Mouse (Mus musculus): ENCODE measurements around the gene Lck. TPM values are rescaled to one million over a fixed set of nuclear protein-coding genes. Genes with fewer than 3 reads are reported as not detected.

Gene Lck
- total and polyA plus RNA-seq, 3 experiments: 2.7 to 6.9 TPM; not detected in 1

DNA sequence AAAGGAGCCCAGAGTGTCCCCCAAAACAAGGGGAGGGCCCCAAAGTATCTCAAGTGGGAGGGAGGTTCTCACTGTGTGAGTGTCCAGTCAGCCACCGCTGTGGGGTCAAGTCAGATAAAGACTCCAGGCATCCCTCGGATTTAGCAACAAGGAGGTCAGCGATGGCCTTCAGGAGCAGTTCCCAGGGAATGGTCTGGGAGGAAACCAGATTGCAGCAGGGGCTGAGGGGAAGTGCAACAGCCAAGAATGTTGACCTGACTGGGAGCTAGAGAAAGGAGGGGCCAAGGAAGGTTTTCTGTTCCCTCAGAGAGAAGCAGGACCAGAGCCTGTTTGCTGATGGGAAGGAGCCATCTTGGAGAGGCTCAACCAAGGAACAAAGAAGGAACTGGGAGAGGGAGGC, 74.5 kb downstream of the Lck start:
- peaks cover 6 to 18% of the 10 kb centered on the region in 2 experiments for H3K4me1 ChIP-seq (ENCODE audit: control insufficient read depth in 1 of 2, insufficient read depth in 2 of 2, low read length in 2 of 2)
- no peak overlapping the region for H3K9ac ChIP-seq (ENCODE audit: control insufficient read depth, low read depth, low read length, poor library complexity, severe bottlenecking)
- peaks cover 0 to 6% of the 10 kb centered on the region in 2 experiments; a peak in 1 of 4 replicates for H3K36me3 ChIP-seq (ENCODE audit: control insufficient read depth in 1 of 2, insufficient read depth in 2 of 2, low read length in 2 of 2)

More for the DNA sequence above, 74.5 kb downstream of the Lck start:
- Histone ChIP-seq H3K79me2 (ENCODE audit: control insufficient read depth, insufficient read depth, low read length, poor library complexity) (no peaks in the 10 kb centered on the region), H3K4me3 (ENCODE audit: control insufficient read depth in 1 of 2, insufficient read depth in 1 of 2, low read depth in 2 of 2, low read length in 2 of 2) (no peak overlapping the region), H3K27ac (ENCODE audit: control insufficient read depth, low read depth, low read length) (no peak overlapping the region), H3K27me3 (ENCODE audit: control insufficient read depth in 1 of 2, insufficient read depth in 2 of 2, low read length in 2 of 2) (no peaks in the 10 kb centered on the region), H3K9me3 (replicated peaks; ENCODE audit: insufficient read depth, low read length) (no peaks in the 10 kb centered on the region)
- DNase-seq (ENCODE audit: low read depth, low spot score): no peak
- TF ChIP-seq POLR2AphosphoS5 (IDR thresholded peaks at IDR 0.05; ENCODE audit: borderline replicate concordance, low read depth, low read length) (no peak), ELF1 (IDR thresholded peaks at IDR 0.05; ENCODE audit: low read depth, low read length) (no peak), ZMIZ1 (IDR thresholded peaks at IDR 0.05; ENCODE audit: low read depth, low read length) (no peak), MAX (IDR thresholded peaks at IDR 0.05; ENCODE audit: low read length) (no peak), KAT2A (conservative IDR thresholded peaks at IDR 0.05; ENCODE audit: low read depth, low read length) (no peak), RAD21 (IDR thresholded peaks at IDR 0.05; ENCODE audit: low read depth, low read length) (no peak), POLR2AphosphoS2 (IDR thresholded peaks at IDR 0.05; ENCODE audit: low read length) (no peak), ZNF384 (IDR thresholded peaks at IDR 0.05; ENCODE audit: low read depth, low read length) (no peak), NRF1 (IDR thresholded peaks at IDR 0.05; ENCODE audit: insufficient read depth, low read depth, low read length, poor library complexity, severe bottlenecking) (no peak), ZC3H11A (IDR thresholded peaks at IDR 0.05; ENCODE audit: low read depth, low read length) (no peak), EP300 (IDR thresholded peaks at IDR 0.05; ENCODE audit: low read depth in 1 of 2, low read length in 2 of 2) (no peak), CTCF (IDR thresholded peaks at IDR 0.05 in 2 of 3, conservative IDR thresholded peaks at IDR 0.05 in 1 of 3; ENCODE audit: control insufficient read depth in 1 of 3, insufficient read depth in 1 of 3, low read depth in 2 of 3, low read length in 3 of 3, poor library complexity in 1 of 3, severe bottlenecking in 1 of 3) (no peak), E2F4 (IDR thresholded peaks at IDR 0.05; ENCODE audit: borderline replicate concordance, low read depth, low read length) (no peak), MAFK (IDR thresholded peaks at IDR 0.05; ENCODE audit: borderline replicate concordance, low read depth, low read length) (no peak), GABPA (IDR thresholded peaks at IDR 0.05; ENCODE audit: low read depth, low read length) (no peak)

Other genes with a start within 250 kb of the Lck start
- gene Rbbp4, start 238.3 kb downstream of the Lck start, total RNA-seq (2012; rRNA removed): 50.9 and 53.9 TPM in 2 replicates
- gene Rbbp4, start 238.3 kb downstream of the Lck start, polyA plus RNA-seq (2012; ENCODE audit: insufficient read depth in 1 of 2, insufficient read length in 2 of 2, low read depth in 1 of 2, low replicate concordance in 2 of 2, missing spikeins in 1 of 2): 100 to 1,000 TPM in 1 of 2 experiments, not detected in 1; 127 TPM
- 16.7 and 21.7 TPM in 2 replicates for gene Zbtb8os, start 237.9 kb downstream of the Lck start, total RNA-seq (2012; rRNA removed)
- 10 to 100 TPM in 1 of 2 experiments, not detected in 1; 22.6 TPM for gene Zbtb8os, start 237.9 kb downstream of the Lck start, polyA plus RNA-seq (2012; ENCODE audit: insufficient read depth in 1 of 2, insufficient read length in 2 of 2, low read depth in 1 of 2, low replicate concordance in 2 of 2, missing spikeins in 1 of 2)
- gene Zbtb8a, start 195.5 kb downstream of the Lck start, total RNA-seq (2012; rRNA removed): 0.85 and 0.89 TPM in 2 replicates
- gene Zbtb8a, start 195.5 kb downstream of the Lck start, polyA plus RNA-seq (2012; ENCODE audit: insufficient read depth in 1 of 2, insufficient read length in 2 of 2, low read depth in 1 of 2, low replicate concordance in 2 of 2, missing spikeins in 1 of 2): 1 to 10 TPM in 1 of 2 experiments, not detected in 1; 1.6 TPM
- 0.08 and 0.16 TPM in 2 replicates for gene Zbtb8b, start 132.8 kb downstream of the Lck start, total RNA-seq (2012; rRNA removed)
- gene Zbtb8b, start 132.8 kb downstream of the Lck start, polyA plus RNA-seq (2012; ENCODE audit: insufficient read depth in 1 of 2, insufficient read length in 2 of 2, low read depth in 1 of 2, low replicate concordance in 2 of 2, missing spikeins in 1 of 2): under 1 TPM in 1 of 2 experiments, not detected in 1; 0.29 TPM
- gene Bsdc1, start 112.1 kb downstream of the Lck start, total RNA-seq (2012; rRNA removed): 14.1 TPM in 2 replicates
- 10 to 100 TPM in 1 of 2 experiments, not detected in 1; 19.2 TPM for gene Bsdc1, start 112.1 kb downstream of the Lck start, polyA plus RNA-seq (2012; ENCODE audit: insufficient read depth in 1 of 2, insufficient read length in 2 of 2, low read depth in 1 of 2, low replicate concordance in 2 of 2, missing spikeins in 1 of 2)
- gene Tssk3, start 82.6 kb downstream of the Lck start, total RNA-seq (2012; rRNA removed): not detected in 2 replicates
- not detected for gene Tssk3, start 82.6 kb downstream of the Lck start, polyA plus RNA-seq (2012; ENCODE audit: insufficient read depth in 1 of 2, insufficient read length in 2 of 2, low read depth in 1 of 2, low replicate concordance in 2 of 2, missing spikeins in 1 of 2)
- not detected in 2 replicates for gene Fam229a, start 82.5 kb downstream of the Lck start, total RNA-seq (2012; rRNA removed)
- gene Fam229a, start 82.5 kb downstream of the Lck start, polyA plus RNA-seq (2012; ENCODE audit: insufficient read depth in 1 of 2, insufficient read length in 2 of 2, low read depth in 1 of 2, low replicate concordance in 2 of 2, missing spikeins in 1 of 2): not detected
- 25.3 and 26.9 TPM in 2 replicates for gene Marcksl1, start 60.1 kb downstream of the Lck start, total RNA-seq (2012; rRNA removed)
- gene Marcksl1, start 60.1 kb downstream of the Lck start, polyA plus RNA-seq (2012; ENCODE audit: insufficient read depth in 1 of 2, insufficient read length in 2 of 2, low read depth in 1 of 2, low replicate concordance in 2 of 2, missing spikeins in 1 of 2): 10 to 100 TPM in 1 of 2 experiments, not detected in 1; 62.7 TPM
- gene Hdac1, start 30.9 kb downstream of the Lck start, total RNA-seq (2012; rRNA removed): 38.9 and 47.9 TPM in 2 replicates
- gene Hdac1, start 30.9 kb downstream of the Lck start, polyA plus RNA-seq (2012; ENCODE audit: insufficient read depth in 1 of 2, insufficient read length in 2 of 2, low read depth in 1 of 2, low replicate concordance in 2 of 2, missing spikeins in 1 of 2): 100 to 1,000 TPM; 108 to 185 TPM
- not detected in 2 replicates for gene Fam167b, start 4.9 kb upstream of the Lck start, total RNA-seq (2012; rRNA removed)
- gene Fam167b, start 4.9 kb upstream of the Lck start, polyA plus RNA-seq (2012; ENCODE audit: insufficient read depth in 1 of 2, insufficient read length in 2 of 2, low read depth in 1 of 2, low replicate concordance in 2 of 2, missing spikeins in 1 of 2): not detected
- 766 and 806 TPM in 2 replicates for gene Eif3i, start 27.0 kb upstream of the Lck start, total RNA-seq (2012; rRNA removed)
- 100 to 1,000 TPM; 396 to 730 TPM for gene Eif3i, start 27.0 kb upstream of the Lck start, polyA plus RNA-seq (2012; ENCODE audit: insufficient read depth in 1 of 2, insufficient read length in 2 of 2, low read depth in 1 of 2, low replicate concordance in 2 of 2, missing spikeins in 1 of 2)
- 140 and 148 TPM in 2 replicates for gene Tmem234, start 27.0 kb upstream of the Lck start, total RNA-seq (2012; rRNA removed)
- 100 to 1,000 TPM in 1 of 2 experiments, not detected in 1; 220 TPM for gene Tmem234, start 27.0 kb upstream of the Lck start, polyA plus RNA-seq (2012; ENCODE audit: insufficient read depth in 1 of 2, insufficient read length in 2 of 2, low read depth in 1 of 2, low replicate concordance in 2 of 2, missing spikeins in 1 of 2)
- gene Dcdc2b, start 40.6 kb upstream of the Lck start, total RNA-seq (2012; rRNA removed): 0.26 TPM in 1 of 2 replicates, not detected in the other
- 1 to 10 TPM in 1 of 2 experiments, not detected in 1; 1.3 TPM for gene Dcdc2b, start 40.6 kb upstream of the Lck start, polyA plus RNA-seq (2012; ENCODE audit: insufficient read depth in 1 of 2, insufficient read length in 2 of 2, low read depth in 1 of 2, low replicate concordance in 2 of 2, missing spikeins in 1 of 2)
- 13.6 and 15.4 TPM in 2 replicates for gene Iqcc, start 45.5 kb upstream of the Lck start, total RNA-seq (2012; rRNA removed)
- 10 to 100 TPM in 1 of 2 experiments, not detected in 1; 18.5 TPM for gene Iqcc, start 45.5 kb upstream of the Lck start, polyA plus RNA-seq (2012; ENCODE audit: insufficient read depth in 1 of 2, insufficient read length in 2 of 2, low read depth in 1 of 2, low replicate concordance in 2 of 2, missing spikeins in 1 of 2)
- gene Ccdc28b, start 50.3 kb upstream of the Lck start, total RNA-seq (2012; rRNA removed): 18.3 and 21.4 TPM in 2 replicates
- gene Ccdc28b, start 50.3 kb upstream of the Lck start, polyA plus RNA-seq (2012; ENCODE audit: insufficient read depth in 1 of 2, insufficient read length in 2 of 2, low read depth in 1 of 2, low replicate concordance in 2 of 2, missing spikeins in 1 of 2): 10 to 100 TPM in 1 of 2 experiments, not detected in 1; 29.1 TPM
- 68.0 and 69.5 TPM in 2 replicates for gene Txlna, start 67.4 kb upstream of the Lck start, total RNA-seq (2012; rRNA removed)
- 10 to 100 TPM in 1 of 2 experiments, not detected in 1; 68.9 TPM for gene Txlna, start 67.4 kb upstream of the Lck start, polyA plus RNA-seq (2012; ENCODE audit: insufficient read depth in 1 of 2, insufficient read length in 2 of 2, low read depth in 1 of 2, low replicate concordance in 2 of 2, missing spikeins in 1 of 2)
- 15.9 and 18.0 TPM in 2 replicates for gene Kpna6, start 99.1 kb upstream of the Lck start, total RNA-seq (2012; rRNA removed)
- gene Kpna6, start 99.1 kb upstream of the Lck start, polyA plus RNA-seq (2012; ENCODE audit: insufficient read depth in 1 of 2, insufficient read length in 2 of 2, low read depth in 1 of 2, low replicate concordance in 2 of 2, missing spikeins in 1 of 2): 10 to 100 TPM; 19.6 to 66.5 TPM
- 12.2 and 14.7 TPM in 2 replicates for gene Tmem39b, start 123.2 kb upstream of the Lck start, total RNA-seq (2012; rRNA removed)
- gene Tmem39b, start 123.2 kb upstream of the Lck start, polyA plus RNA-seq (2012; ENCODE audit: insufficient read depth in 1 of 2, insufficient read length in 2 of 2, low read depth in 1 of 2, low replicate concordance in 2 of 2, missing spikeins in 1 of 2): 10 to 100 TPM; 55.2 to 81.0 TPM
- 56.5 and 63.2 TPM in 2 replicates for gene Khdrbs1, start 168.7 kb upstream of the Lck start, total RNA-seq (2012; rRNA removed)
- gene Khdrbs1, start 168.7 kb upstream of the Lck start, polyA plus RNA-seq (2012; ENCODE audit: insufficient read depth in 1 of 2, insufficient read length in 2 of 2, low read depth in 1 of 2, low replicate concordance in 2 of 2, missing spikeins in 1 of 2): 100 to 1,000 TPM in 1 of 2 experiments, 10 to 100 TPM in 1; 77.6 to 141 TPM
- gene Ptp4a2, start 237.6 kb upstream of the Lck start, total RNA-seq (2012; rRNA removed): 119 and 124 TPM in 2 replicates
- gene Ptp4a2, start 237.6 kb upstream of the Lck start, polyA plus RNA-seq (2012; ENCODE audit: insufficient read depth in 1 of 2, insufficient read length in 2 of 2, low read depth in 1 of 2, low replicate concordance in 2 of 2, missing spikeins in 1 of 2): 100 to 1,000 TPM; 118 to 619 TPM